Mouse (Mus musculus) lung, adult 2 months (tissue): ENCODE measurements around the gene Ap4s1.

ENCODE experiments used
- CTCF ChIP-seq: fragments of 200-500 bp; IDR thresholded peaks from 2 replicates; pipeline ENCODE4 v1.5.1; 2011; ENCODE audit warnings: mild to moderate bottlenecking, low read length, control low read depth; ENCODE audit not compliant: insufficient read depth
- POLR2A ChIP-seq: fragments of 200-500 bp; IDR thresholded peaks from 2 replicates; pipeline ENCODE4 v1.6.1; 2011; ENCODE audit warnings: low read depth, mild to moderate bottlenecking, control low read depth, low read length, borderline replicate concordance; ENCODE audit errors: extremely low read depth

GRCm38 (mm10) chr12:51756599-51756961 lies 65.7 kb downstream of the Ap4s1 start:
- TF ChIP-seq CTCF (no peak), POLR2A (no peak)
